Mouse (Mus musculus): ENCODE data around the gene Igfbpl1.

DNA sequence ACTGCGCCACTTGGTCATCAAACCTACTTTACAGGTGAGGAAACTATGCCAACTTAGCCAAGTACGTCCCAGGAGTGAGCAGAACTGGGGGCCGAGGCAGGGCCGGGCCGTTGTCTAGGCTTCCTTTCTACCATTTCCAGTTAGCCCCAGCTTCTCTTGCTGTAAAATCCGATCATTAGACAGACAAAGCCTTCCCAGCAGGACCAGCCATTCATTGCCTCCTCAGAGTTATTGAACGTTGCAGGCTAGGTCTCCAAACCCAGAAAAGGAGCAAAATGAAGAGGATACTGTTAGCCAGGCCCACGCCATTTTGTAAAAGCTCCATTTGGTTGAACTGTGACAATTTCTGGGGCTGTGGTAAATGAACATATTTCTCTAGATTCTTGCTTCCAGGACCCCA is 40.7 kb upstream of the Igfbpl1 start:
- no peak for TF ChIP-seq CTCF (IDR thresholded peaks at IDR 0.05; ENCODE audit: low read depth, low read length)
- no peak for TF ChIP-seq POLR2A (IDR thresholded peaks at IDR 0.05; ENCODE audit: borderline replicate concordance, low read depth, low read length)

Measured in bone marrow macrophage, adult 2 months (primary cell).